Mouse (Mus musculus) brain, adult 10 weeks (tissue): ENCODE data around the gene Cx3cr1. TPM values are rescaled to one million over a fixed set of nuclear protein-coding genes. Genes with fewer than 3 reads are reported as not detected.

ENCODE experiments used
- polyA plus RNA-seq: library from polyadenylated mRNA; stranded (reverse); fragments of 350-450 nt; fragmentation: Illumina TruSeq; extraction: RNeasy Lipid Tissue Mini Kit (QIAGEN cat#74804); gene quantifications from one replicate; pipeline ENCODE4 v1.2.3, GENCODE M21; 2015; ENCODE audit warnings: low read depth, low replicate concordance

Cx3cr1 gene
- polyA plus RNA-seq, result 37.9 TPM

GRCm38 (mm10) chr9:120069779-120070178 is at the start of gene Cx3cr1:
Gene Cx3cr1 (minus strand): TSS chr9:120069879.

GRCm38 (mm10) chr9:120110211-120111018 is 40.7 kb upstream of the Cx3cr1 start, which contains the start of gene Slc25a38:
Gene Slc25a38 (plus strand): TSS chr9:120110374.

GRCm38 (mm10) chr9:120091696-120092238 is 22.1 kb upstream of the Cx3cr1 start, which contains the start of gene Ccr8:
Gene Ccr8 (plus strand): TSS chr9:120092114.

GRCm38 (mm10) chr9:120023086-120023811 is 46.4 kb downstream of the Cx3cr1 start, which contains the start of gene Xirp1:
Gene Xirp1 (minus strand): TSS chr9:120023598.

GRCm38 (mm10) chr9:119984536-119985011 is 85.1 kb downstream of the Cx3cr1 start, which contains the start of gene Csrnp1:
Gene Csrnp1 (minus strand): TSS chr9:119984658.

GRCm38 (mm10) chr9:119937005-119937773 is 132.5 kb downstream of the Cx3cr1 start, which contains the start of the genes Gorasp1 and Ttc21a:
Gene Gorasp1 (minus strand): TSS chr9:119937565.
Gene Ttc21a (plus strand): TSS chr9:119937606.

GRCm38 (mm10) chr9:119894339-119895009 is 175.2 kb downstream of the Cx3cr1 start, which contains the start of gene Wdr48:
Gene Wdr48 (plus strand): TSS chr9:119894878.

Other genes starting within 250 kb of the Cx3cr1 start
- not detected for gene Scn11a, start 244.4 kb downstream of the Cx3cr1 start, polyA plus RNA-seq
- gene Wdr48, start 175.0 kb downstream of the Cx3cr1 start, polyA plus RNA-seq, result 56.5 TPM
- gene Gorasp1, start 132.3 kb downstream of the Cx3cr1 start, polyA plus RNA-seq, result 21.4 TPM
- 1.7 TPM for gene Ttc21a, start 132.3 kb downstream of the Cx3cr1 start, polyA plus RNA-seq
- gene Csrnp1, start 85.2 kb downstream of the Cx3cr1 start, polyA plus RNA-seq, result 12.4 TPM
- 0.12 TPM for gene Xirp1, start 46.3 kb downstream of the Cx3cr1 start, polyA plus RNA-seq
- not detected for gene Ccr8, start 22.2 kb upstream of the Cx3cr1 start, polyA plus RNA-seq
- gene Slc25a38, start 40.5 kb upstream of the Cx3cr1 start, polyA plus RNA-seq, result 32.2 TPM
- gene Rpsa, start 57.8 kb upstream of the Cx3cr1 start, polyA plus RNA-seq, result 1,074 TPM
- 1,305 TPM for gene Mobp, start 79.8 kb upstream of the Cx3cr1 start, polyA plus RNA-seq
- 32.7 TPM for gene Myrip, start 231.6 kb upstream of the Cx3cr1 start, polyA plus RNA-seq